Mouse (Mus musculus) layer of hippocampus, adult 11-12 months (tissue): ENCODE results near the gene Nptn.

Source experiments
- DNase-seq: peaks from one replicate; pipeline ENCODE4 v3.0.0; 2022; ENCODE audit warnings: low spot score

Nptn gene

DNA sequence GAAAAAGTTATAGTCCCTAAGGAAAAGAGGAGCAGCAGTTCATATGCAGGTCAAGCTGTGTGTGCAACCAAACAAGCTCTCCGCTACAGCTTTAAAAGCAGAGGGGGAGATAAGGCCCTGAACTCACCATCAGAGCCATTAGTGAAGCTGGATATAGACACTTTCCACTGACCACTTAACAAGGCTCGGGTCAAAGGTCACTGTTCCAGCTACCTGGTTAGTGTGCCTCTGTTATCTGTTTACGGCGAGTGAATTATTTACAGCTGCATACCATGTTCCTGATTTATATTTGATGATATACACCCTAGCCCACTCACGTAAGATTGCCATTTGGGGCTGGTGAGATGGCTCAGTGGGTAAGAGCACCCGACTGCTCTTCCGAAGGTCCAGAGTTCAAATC, 109.4 kb downstream of the Nptn start:
- DNase-seq = no peak

DNA sequence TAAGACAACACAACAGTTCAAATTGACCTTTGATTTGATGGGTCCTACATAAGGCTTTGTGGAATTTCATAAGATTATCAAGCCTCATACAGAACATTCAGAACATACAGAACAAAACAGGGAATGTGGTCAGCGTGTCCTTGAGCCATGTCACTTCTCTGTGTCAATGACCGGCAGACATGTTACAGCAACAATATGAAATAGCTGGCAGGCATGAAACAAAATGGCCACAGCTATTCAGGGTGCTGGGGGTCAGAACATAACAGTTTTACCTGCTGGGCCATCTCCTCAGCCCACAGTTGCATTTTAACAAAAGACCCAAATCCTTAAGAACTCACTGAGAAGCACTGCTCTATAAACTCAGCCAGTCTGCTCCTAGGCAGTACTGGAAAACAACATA, 116.4 kb downstream of the Nptn start:
- DNase-seq = no peak

DNA sequence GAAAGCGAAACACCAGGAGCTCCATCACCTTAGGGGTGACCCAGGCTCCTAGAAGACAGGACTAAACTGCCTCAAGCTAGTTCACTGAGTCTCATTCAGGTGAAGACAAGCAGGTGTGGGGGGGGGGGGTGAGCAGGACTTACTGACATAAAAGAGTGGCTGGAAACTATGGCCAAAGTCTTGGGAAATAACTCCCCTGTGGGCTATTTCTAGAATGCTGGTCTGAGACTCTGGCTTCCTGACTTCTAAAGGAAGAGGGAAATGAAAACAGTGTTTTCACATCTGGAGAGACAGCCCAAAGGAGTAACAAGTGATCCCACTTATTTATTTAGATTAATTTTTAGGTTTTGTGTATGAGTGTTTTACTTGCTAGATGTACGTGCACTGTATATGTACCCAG, 119.7 kb downstream of the Nptn start:
- no peak for DNase-seq

DNA sequence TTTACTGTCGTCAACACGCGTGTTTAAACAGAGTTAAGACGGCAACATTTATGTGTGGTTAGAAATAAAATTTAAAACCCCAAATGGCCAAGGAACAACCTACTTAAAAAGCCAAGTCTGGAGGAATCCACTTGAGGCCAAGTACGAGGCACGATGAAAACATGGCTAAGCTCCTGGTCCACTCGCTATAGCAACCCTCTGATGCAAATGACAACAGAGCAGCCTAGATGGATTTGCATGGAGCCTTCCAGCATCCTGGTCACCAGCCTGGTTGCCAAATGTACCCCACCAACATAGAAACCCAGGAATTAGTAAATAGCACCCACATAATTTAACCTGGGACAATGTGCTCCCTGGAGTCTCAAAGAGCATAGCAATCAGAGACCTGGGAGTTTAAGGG, 121.7 kb downstream of the Nptn start:
- DNase-seq = no peak

DNA sequence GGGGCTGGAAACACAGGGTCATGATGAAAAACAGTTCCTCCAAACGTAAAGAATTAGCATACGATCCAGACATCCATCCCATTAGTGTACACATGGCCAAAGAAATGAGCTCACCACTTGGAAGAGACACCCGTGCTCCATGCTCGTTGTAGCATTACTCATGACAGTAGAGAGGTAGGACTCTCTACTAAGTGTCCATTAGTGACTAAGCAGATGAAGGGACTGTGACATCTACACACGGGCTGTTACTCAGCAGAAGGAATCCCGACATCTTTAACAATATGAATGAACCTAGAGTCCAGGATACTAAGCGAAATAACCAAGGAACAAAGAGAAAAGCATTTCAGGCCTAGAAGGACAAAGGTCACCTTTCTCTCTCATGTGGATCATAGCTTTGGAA, 124.0 kb downstream of the Nptn start:
- DNase-seq = no peak
